Mouse (Mus musculus): ENCODE measurements around the gene Unc13b.

DNA sequence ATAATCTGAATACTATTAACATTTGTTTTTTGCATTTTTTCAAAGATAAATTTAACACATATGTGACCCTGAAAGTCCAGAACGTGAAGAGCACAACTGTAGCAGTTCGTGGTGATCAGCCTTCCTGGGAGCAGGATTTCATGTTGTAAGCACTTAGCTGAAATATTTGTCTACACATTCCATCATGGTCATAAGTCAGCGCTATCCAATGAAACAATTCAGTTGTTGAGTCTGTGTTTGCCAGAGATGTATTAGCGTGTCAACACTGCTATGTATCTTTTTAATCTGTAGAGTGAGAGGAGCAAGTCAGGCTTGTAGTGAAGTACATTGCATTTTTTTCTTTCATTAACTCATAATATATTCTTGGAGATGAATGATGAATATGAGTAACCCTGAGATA is 32.4 kb downstream of the Unc13b start:
- no peak for TF ChIP-seq POLR2A (IDR thresholded peaks at IDR 0.05; ENCODE audit: borderline replicate concordance, extremely low read depth, insufficient read depth, insufficient read length, poor library complexity, severe bottlenecking)
- TF ChIP-seq CTCF (IDR thresholded peaks at IDR 0.05; ENCODE audit: borderline replicate concordance, extremely low read depth, insufficient read depth, insufficient read length), result no peak

All from brain, embryonic 14.5 days (tissue).